Mouse (Mus musculus) brain, embryonic 18.5 days (tissue): ENCODE data around the gene Gm3138.
"Not testable (repeated sequence)": the region's sequence is repeated elsewhere in the genome, so short reads cannot be mapped to it uniquely, and the experiment has no call there.

Experiments used
- DNase-seq: peaks from one replicate; pipeline ENCODE4 v3.0.0-alpha.2; 2012; ENCODE audit warnings: low read depth, low spot score

The Gm3138 gene

GRCm38 (mm10) chr14:4249331-4249730 lies at the start of gene Gm3138:
TSS of gene Gm3138 (plus strand) at chr14:4249631.
- not testable (repeated sequence) for DNase-seq

- not testable (repeated sequence) for DNase-seq
Observed at GRCm38 (mm10) chr14:4269238-4269950, 20.0 kb downstream of the Gm3138 start.

GRCm38 (mm10) chr14:4279828-4280227 lies 30.4 kb downstream of the Gm3138 start:
- DNase-seq = not testable (repeated sequence)
